Mouse (Mus musculus): ENCODE measurements around the gene Pgm2. TPM values are rescaled to one million over a fixed set of nuclear protein-coding genes. Genes with fewer than 3 reads are reported as not detected.

Pgm2 gene
- polyA plus RNA-seq, 1 experiment from 2014 or later: 32.0 TPM

DNA sequence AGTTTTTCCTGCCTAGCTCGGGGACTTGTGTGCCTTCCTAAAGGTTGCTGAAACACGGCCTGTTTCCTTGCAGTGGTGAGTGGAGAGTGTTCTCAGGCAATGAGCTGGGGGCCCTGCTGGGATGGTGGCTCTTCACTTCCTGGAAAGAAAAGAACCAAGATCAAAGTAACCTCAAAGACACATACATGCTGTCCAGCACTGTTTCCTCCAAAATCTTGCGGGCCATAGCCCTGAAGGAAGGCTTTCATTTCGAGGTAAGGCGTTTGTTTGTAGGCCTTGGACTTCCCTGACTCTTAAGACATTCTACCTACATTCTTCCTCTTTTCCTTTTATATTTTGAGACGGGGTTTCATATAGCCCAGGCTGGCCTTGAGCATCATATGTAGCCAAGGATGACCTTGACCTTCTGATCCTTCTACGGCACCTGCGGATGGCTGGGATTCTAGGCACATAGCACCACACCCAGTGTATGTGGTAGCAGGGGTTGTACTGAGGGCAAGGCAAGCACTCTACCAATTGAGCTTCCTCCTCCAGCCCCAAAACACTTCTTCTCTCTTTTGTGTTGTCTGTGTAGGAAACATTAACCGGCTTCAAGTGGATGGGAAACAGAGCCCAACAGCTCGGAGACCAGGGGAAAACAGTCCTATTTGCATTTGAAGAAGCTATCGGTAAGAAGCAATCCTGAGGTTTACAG is 15.0 kb downstream of the Pgm2 start:
- H3K4me1 ChIP-seq (replicated peaks): no peaks in the 10 kb centered on the region
- peaks cover 66% of the 10 kb centered on the region for H3K36me3 ChIP-seq
- no peak overlapping the region for H3K4me2 ChIP-seq
- H3K9me3 ChIP-seq: no peaks in the 10 kb centered on the region
- H3K9ac ChIP-seq (replicated peaks): no peak overlapping the region
- 94% methylated on average over 11 of the region's 11 CpGs for WGBS
- no peak overlapping the region for H3K27ac ChIP-seq
- no peak overlapping the region for H3K4me3 ChIP-seq (replicated peaks)
- no peak for ATAC-seq (ENCODE audit: insufficient number of reproducible peaks, insufficient read depth, low FRiP score, low TSS enrichment, low read depth)
- H3K27me3 ChIP-seq: no peaks in the 10 kb centered on the region

DNA sequence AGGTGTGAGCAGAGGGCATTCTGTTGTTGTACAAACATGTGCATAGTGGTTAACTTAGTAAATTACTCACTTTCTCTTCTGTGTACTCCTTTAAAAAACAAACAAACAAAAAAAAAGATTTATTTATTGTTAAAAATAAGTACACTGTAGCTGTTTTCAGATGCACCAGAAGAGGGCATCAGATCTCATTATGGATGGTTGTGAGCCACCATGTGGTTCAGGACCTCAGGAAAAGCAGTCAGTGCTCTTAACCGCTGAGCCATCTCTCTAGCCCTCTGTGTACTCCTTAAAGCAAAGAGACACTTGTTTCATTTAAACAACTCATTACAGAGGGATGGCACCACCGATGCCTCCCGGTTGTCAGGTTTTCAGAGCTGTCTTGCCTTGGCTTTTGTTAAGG is 16.5 kb downstream of the Pgm2 start:
- H3K4me3 ChIP-seq (replicated peaks): no peak overlapping the region
- H3K4me2 ChIP-seq: no peak overlapping the region
- H3K4me1 ChIP-seq (replicated peaks): no peaks in the 10 kb centered on the region
- H3K27me3 ChIP-seq: no peaks in the 10 kb centered on the region
- no peak for ATAC-seq (ENCODE audit: insufficient number of reproducible peaks, insufficient read depth, low FRiP score, low TSS enrichment, low read depth)
- no peak overlapping the region for H3K9ac ChIP-seq (replicated peaks)
- peaks cover 68% of the 10 kb centered on the region for H3K36me3 ChIP-seq
- H3K9me3 ChIP-seq: no peaks in the 10 kb centered on the region
- WGBS: 54% methylated on average over 3 of the region's 3 CpGs
- H3K27ac ChIP-seq: no peak overlapping the region

DNA sequence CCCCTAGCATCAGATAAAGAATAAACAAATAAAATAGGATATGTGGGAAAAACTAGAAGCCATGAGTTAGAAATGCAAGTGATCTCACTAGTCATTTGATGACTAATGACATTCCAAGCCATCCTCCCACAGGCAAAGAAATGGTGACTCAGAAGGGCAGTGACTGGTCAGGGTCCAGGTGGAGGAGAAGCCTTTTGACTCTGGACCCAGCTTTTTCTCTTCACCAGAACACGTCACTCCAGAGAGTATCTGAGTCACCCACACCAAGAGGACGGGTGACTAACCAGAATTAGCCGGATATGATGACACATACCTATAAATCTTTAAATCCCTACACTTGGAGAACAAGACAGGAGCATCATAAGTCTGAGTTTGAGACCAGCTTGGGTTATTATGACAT is 19.6 kb downstream of the Pgm2 start:
- H3K27ac ChIP-seq: no peak overlapping the region
- H3K9me3 ChIP-seq: 0 out of 2 replicates have a peak, but pooled peaks cover 7% of the 10 kb centered on the region
- H3K27me3 ChIP-seq: no peaks in the 10 kb centered on the region
- H3K9ac ChIP-seq (replicated peaks): no peak overlapping the region
- no peak overlapping the region for H3K4me2 ChIP-seq
- H3K36me3 ChIP-seq: peaks cover 83% of the 10 kb centered on the region
- no peak overlapping the region for H3K4me3 ChIP-seq (replicated peaks)
- H3K4me1 ChIP-seq (replicated peaks): no peaks in the 10 kb centered on the region
- 84% methylated on average over 3 of the region's 3 CpGs for WGBS
- ATAC-seq (ENCODE audit: insufficient number of reproducible peaks, insufficient read depth, low FRiP score, low TSS enrichment, low read depth): no peak

DNA sequence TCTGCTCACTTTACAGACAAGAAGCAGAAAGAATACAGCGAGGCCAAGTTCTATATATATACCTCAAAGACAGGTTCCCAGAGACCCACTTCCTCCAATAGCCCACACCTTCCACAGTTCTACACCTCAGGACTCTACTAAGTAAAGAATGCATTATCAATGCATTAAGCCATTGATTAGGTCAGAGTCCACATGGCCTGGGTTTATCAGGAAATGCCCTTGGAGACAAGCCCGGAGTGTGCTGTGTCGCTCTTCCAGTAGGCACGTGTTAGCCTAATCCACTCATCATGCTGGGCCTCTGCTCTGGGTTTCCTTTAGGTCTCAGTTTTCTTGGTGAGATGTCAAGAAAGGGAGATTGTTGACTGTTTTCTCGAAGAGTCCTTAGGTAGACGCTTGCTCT is 21.5 kb downstream of the Pgm2 start:
- WGBS: 95% methylated on average over 6 of the region's 6 CpGs
- no peak overlapping the region for H3K9ac ChIP-seq (replicated peaks)
- H3K4me2 ChIP-seq: no peak overlapping the region
- H3K36me3 ChIP-seq: peaks cover 69% of the 10 kb centered on the region
- 0 out of 2 replicates have a peak, but pooled peaks cover 7% of the 10 kb centered on the region for H3K9me3 ChIP-seq
- no peak overlapping the region for H3K27ac ChIP-seq
- H3K27me3 ChIP-seq: no peaks in the 10 kb centered on the region
- no peak overlapping the region for H3K4me3 ChIP-seq (replicated peaks)
- ATAC-seq (ENCODE audit: insufficient number of reproducible peaks, insufficient read depth, low FRiP score, low TSS enrichment, low read depth): no peak
- no peaks in the 10 kb centered on the region for H3K4me1 ChIP-seq (replicated peaks)

DNA sequence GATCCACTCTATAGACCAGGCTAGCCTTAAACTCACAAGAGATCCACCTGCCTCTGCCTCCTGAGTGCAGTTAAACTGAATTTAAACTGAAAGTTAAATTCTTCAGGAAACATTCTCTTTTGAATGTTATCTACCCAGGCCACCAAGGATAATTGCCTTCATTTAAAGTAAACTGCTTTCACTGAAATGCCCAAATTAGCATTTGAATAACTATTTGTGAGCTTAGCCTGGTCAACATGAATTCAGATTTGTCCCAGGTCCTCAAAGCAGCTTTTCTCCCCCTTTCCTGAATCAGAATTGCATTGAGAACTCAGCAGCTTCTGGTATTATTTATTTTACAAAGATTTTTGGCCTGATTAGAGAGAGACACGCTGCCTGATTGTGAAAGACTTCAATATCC is 24.4 kb downstream of the Pgm2 start:
- 0 out of 2 replicates have a peak, but pooled peaks cover 7% of the 10 kb centered on the region for H3K9me3 ChIP-seq
- H3K4me3 ChIP-seq (replicated peaks): no peak overlapping the region
- peaks cover 50% of the 10 kb centered on the region for H3K36me3 ChIP-seq
- 98% methylated on average over 1 of the region's 1 CpGs for WGBS
- ATAC-seq (ENCODE audit: insufficient number of reproducible peaks, insufficient read depth, low FRiP score, low TSS enrichment, low read depth): no peak
- H3K4me1 ChIP-seq (replicated peaks): no peaks in the 10 kb centered on the region
- no peak overlapping the region for H3K27ac ChIP-seq
- no peaks in the 10 kb centered on the region for H3K27me3 ChIP-seq
- no peak overlapping the region for H3K9ac ChIP-seq (replicated peaks)
- no peak overlapping the region for H3K4me2 ChIP-seq

DNA sequence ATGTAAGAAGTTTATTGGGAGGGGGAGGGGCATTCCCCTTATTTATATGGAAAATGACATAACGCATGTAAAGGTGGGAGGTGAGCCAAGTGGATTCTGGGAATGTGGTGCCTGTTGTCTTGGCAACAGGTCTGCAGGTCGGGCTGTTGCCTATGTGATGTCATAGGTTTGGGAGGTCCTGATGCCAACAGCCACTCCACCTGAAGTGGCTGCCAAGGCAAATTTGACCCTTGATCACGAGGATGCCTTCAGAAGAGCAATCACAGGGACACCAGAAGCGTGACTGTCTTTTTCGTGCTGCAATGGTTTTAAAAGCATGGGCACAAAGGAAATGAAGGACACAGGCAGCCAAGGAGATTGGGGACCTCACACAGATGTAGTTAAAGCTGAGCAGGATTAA is 33.0 kb downstream of the Pgm2 start:
- ATAC-seq (ENCODE audit: insufficient number of reproducible peaks, insufficient read depth, low FRiP score, low TSS enrichment, low read depth): no peak
- H3K9me3 ChIP-seq: no peaks in the 10 kb centered on the region
- H3K27me3 ChIP-seq: no peaks in the 10 kb centered on the region
- H3K36me3 ChIP-seq: peaks cover 9% of the 10 kb centered on the region
- no peak overlapping the region for H3K4me2 ChIP-seq
- no peak overlapping the region for H3K4me3 ChIP-seq (replicated peaks)
- H3K27ac ChIP-seq: no peak overlapping the region
- WGBS: 79% methylated on average over 5 of the region's 5 CpGs
- no peaks in the 10 kb centered on the region for H3K4me1 ChIP-seq (replicated peaks)
- no peak overlapping the region for H3K9ac ChIP-seq (replicated peaks)

DNA sequence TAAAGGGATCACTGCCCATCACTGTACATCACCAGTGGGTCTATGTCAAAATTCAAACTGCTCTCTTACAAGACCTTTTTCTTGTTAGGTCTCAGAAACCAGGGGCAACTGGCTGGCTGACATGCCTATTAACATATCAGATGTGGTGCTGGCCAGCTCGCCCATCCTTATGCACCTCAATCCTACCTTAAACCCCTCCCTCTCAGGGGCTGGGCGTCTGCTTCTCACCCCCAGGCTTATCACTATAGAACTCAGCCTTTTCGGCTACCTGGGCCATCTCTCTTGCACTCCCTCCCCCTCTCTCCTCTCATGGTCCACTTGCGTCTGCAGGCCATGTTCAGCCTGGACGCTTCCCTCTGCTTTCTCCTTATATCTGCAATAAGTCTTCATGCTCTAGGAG is 38.8 kb downstream of the Pgm2 start:
- no peak for ATAC-seq (ENCODE audit: insufficient number of reproducible peaks, insufficient read depth, low FRiP score, low TSS enrichment, low read depth)
- Histone ChIP-seq H3K27me3 (no peaks in the 10 kb centered on the region), H3K4me2 (no peak overlapping the region), H3K4me3 (replicated peaks) (no peak overlapping the region), H3K9me3 (no peaks in the 10 kb centered on the region), H3K9ac (replicated peaks) (no peak overlapping the region), H3K27ac (no peak overlapping the region), H3K4me1 (replicated peaks) (no peaks in the 10 kb centered on the region), H3K36me3 (peaks cover 8% of the 10 kb centered on the region)
- WGBS: 65% methylated on average over 5 of the region's 5 CpGs

DNA sequence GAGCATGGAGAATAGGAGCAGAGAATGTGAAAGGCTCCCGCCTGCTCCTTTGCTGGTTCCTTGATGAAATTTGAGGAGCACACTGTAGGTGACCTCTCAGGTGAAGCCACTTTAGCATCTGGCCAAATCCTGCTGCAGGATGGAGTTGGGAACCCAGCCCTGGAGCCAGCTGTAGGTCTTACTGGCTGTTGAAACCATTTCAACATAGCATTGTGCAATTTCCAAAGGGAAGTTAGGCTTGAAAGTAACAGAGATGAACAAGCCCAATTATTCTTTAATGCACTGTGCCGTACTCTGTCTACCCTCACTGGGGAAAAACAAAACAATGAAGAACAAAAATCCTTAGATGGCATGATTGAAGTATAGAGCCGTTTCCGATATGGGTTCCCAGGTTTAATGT is 41.2 kb downstream of the Pgm2 start:
- Histone ChIP-seq H3K4me2 (no peak overlapping the region), H3K9ac (replicated peaks) (no peak overlapping the region), H3K27ac (no peak overlapping the region), H3K27me3 (no peaks in the 10 kb centered on the region), H3K4me3 (replicated peaks) (no peak overlapping the region), H3K4me1 (replicated peaks) (no peaks in the 10 kb centered on the region), H3K9me3 (no peaks in the 10 kb centered on the region), H3K36me3 (no peaks in the 10 kb centered on the region)
- 90% methylated on average over 4 of the region's 4 CpGs for WGBS
- ATAC-seq (ENCODE audit: insufficient number of reproducible peaks, insufficient read depth, low FRiP score, low TSS enrichment, low read depth): no peak

DNA sequence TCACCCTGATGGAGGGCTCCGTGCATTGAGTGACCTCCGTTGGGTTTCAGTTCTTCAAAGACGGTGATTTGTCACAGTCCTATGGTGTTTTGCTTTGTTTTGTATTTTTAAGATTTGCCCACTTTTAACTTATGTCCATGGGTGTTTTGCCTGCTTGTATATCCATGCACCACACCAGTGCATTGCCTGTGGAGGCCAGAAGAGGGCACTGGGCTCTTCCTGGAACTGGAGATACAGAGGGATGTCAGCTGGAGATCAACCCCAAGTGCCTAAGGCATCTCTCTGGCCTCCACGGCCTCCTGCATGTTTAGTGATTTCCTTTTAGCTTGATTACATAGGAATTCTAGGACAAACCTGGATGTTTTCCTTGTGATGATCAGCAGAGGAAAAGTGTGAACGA is 43.6 kb downstream of the Pgm2 start:
- no peak overlapping the region for H3K9ac ChIP-seq (replicated peaks)
- ATAC-seq (ENCODE audit: insufficient number of reproducible peaks, insufficient read depth, low FRiP score, low TSS enrichment, low read depth): no peak
- no peaks in the 10 kb centered on the region for H3K36me3 ChIP-seq
- H3K9me3 ChIP-seq: no peaks in the 10 kb centered on the region
- H3K4me2 ChIP-seq: no peak overlapping the region
- 76% methylated on average over 5 of the region's 5 CpGs for WGBS
- no peaks in the 10 kb centered on the region for H3K4me1 ChIP-seq (replicated peaks)
- H3K4me3 ChIP-seq (replicated peaks): no peak overlapping the region
- no peak overlapping the region for H3K27ac ChIP-seq
- no peaks in the 10 kb centered on the region for H3K27me3 ChIP-seq

DNA sequence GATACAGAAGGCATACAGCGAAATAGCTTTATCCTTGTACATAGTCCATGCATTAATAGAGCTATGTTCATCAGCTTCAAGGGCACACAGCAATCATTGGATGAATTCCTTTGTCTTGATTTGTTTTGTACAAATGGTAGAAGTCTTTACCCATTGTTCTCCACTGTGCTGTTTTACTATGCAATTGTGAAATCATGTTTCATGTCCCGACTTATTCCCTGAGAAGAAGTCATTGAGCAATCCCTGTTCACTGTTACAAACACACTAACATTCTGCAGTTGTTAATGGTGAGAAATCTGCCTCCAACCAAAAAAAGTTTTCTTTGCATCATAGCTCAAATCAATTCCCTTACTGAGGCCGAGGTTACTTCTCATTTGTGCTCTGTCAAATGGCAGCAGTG is 47.5 kb downstream of the Pgm2 start:
- Histone ChIP-seq H3K4me2 (no peak overlapping the region), H3K27ac (no peak overlapping the region), H3K36me3 (no peaks in the 10 kb centered on the region), H3K27me3 (no peaks in the 10 kb centered on the region), H3K9me3 (no peaks in the 10 kb centered on the region), H3K9ac (replicated peaks) (no peak overlapping the region), H3K4me1 (replicated peaks) (0 out of 2 replicates have a peak, but pooled peaks cover 2% of the 10 kb centered on the region), H3K4me3 (replicated peaks) (no peak overlapping the region)
- ATAC-seq (ENCODE audit: insufficient number of reproducible peaks, insufficient read depth, low FRiP score, low TSS enrichment, low read depth): no peak
- WGBS: 86% methylated on average over 3 of the region's 3 CpGs

DNA sequence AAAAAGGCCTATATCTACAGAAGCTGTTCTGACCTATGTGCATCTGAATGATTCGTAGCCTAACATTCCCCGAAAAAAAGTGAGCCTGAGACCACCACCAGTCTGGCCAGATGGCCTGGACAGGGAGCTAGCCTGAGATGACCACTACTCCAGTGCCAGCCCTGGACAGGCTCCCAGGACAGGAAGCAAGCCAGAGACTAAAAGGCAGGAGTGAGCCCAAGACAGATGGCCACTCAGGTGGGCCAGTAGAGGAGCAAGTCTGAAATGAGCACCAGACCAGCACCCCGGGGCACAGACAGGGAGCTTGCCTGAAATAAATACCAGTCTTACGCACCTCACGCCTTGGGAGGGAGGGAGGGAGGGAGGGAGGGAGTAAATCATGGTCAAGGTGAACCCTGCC is 51.6 kb downstream of the Pgm2 start:
- Histone ChIP-seq H3K9ac (replicated peaks) (no peak overlapping the region), H3K27ac (no peak overlapping the region), H3K36me3 (no peaks in the 10 kb centered on the region), H3K9me3 (no peaks in the 10 kb centered on the region), H3K4me3 (replicated peaks) (no peak overlapping the region), H3K27me3 (no peaks in the 10 kb centered on the region), H3K4me2 (no peak overlapping the region), H3K4me1 (replicated peaks) (0 out of 2 replicates have a peak, but pooled peaks cover 2% of the 10 kb centered on the region)
- ATAC-seq (ENCODE audit: insufficient number of reproducible peaks, insufficient read depth, low FRiP score, low TSS enrichment, low read depth): no peak
- WGBS: 49% methylated on average over 5 of the region's 5 CpGs

DNA sequence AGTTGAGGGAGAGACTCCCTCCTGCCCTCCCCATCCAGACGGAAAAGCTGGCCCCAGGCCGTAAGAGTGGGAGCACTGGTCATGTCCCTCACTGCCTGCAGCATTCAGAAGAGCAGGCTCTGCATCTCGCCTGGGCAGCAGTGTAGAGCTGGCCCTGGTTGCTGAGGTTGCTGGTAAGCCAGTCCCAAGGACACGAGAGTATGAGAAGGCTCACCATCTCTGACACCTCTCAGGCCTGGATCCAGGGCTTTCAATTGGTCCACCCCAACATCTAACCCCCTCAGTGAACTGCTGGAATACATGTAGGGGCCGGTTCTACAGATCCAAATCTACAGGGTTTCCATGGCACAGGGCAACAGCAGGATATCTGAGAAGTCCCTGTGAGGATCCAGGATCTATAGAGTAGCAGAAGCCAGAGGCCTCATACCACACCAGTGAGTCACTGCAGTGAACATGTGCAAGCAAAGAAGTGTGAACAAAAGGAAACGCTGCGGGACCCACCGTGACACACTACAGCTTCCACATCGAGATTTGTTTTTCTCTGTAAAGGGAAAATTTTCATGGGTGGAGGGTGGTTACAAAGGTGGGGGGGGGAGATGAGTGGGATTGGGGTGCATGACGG is 53.7 kb downstream of the Pgm2 start:
- H3K4me2 ChIP-seq: no peak overlapping the region
- H3K9ac ChIP-seq (replicated peaks): no peak overlapping the region
- peaks cover 11% of the 10 kb centered on the region for H3K27me3 ChIP-seq
- no peak for ATAC-seq (ENCODE audit: insufficient number of reproducible peaks, insufficient read depth, low FRiP score, low TSS enrichment, low read depth)
- no peaks in the 10 kb centered on the region for H3K9me3 ChIP-seq
- H3K36me3 ChIP-seq: no peaks in the 10 kb centered on the region
- WGBS: 80% methylated on average over 10 of the region's 10 CpGs
- no peak overlapping the region for H3K27ac ChIP-seq
- no peak overlapping the region for H3K4me3 ChIP-seq (replicated peaks)
- peaks cover 11% of the 10 kb centered on the region; the same call in 1 of the 2 replicates for H3K4me1 ChIP-seq (replicated peaks)

All from limb, embryonic 12.5 days (tissue).